Mouse (Mus musculus): ENCODE measurements around the gene Fmnl2. TPM values are rescaled to one million over a fixed set of nuclear protein-coding genes. Genes with fewer than 3 reads are reported as not detected.

Fmnl2 gene
- polyA plus RNA-seq, 1 experiment = 1.3 TPM

GRCm38 (mm10) chr2:53051502-53051901 is 193.8 kb downstream of the Fmnl2 start:
- Histone ChIP-seq H3K27me3 (ENCODE audit: control insufficient read depth, insufficient read depth, low read length) (no peaks in the 10 kb centered on the region), H3K27ac (ENCODE audit: control insufficient read depth, insufficient read depth, low read depth, low read length) (no peak overlapping the region), H3K4me3 (ENCODE audit: control insufficient read depth, low read depth, low read length) (no peak overlapping the region), H3K4me1 (ENCODE audit: control insufficient read depth, insufficient read depth, low read length) (no peaks in the 10 kb centered on the region), H3K36me3 (ENCODE audit: control insufficient read depth, insufficient read depth, low read length) (no peaks in the 10 kb centered on the region)
- TF ChIP-seq CTCF (IDR thresholded peaks at IDR 0.05; ENCODE audit: control insufficient read depth, insufficient read depth, insufficient replicate concordance, low read depth, low read length) (no peak), POLR2A (IDR thresholded peaks at IDR 0.05; ENCODE audit: control insufficient read depth, low read depth, low read length) (no peak)

GRCm38 (mm10) chr2:53053714-53054113 is 196.1 kb downstream of the Fmnl2 start:
- TF ChIP-seq CTCF (IDR thresholded peaks at IDR 0.05; ENCODE audit: control insufficient read depth, insufficient read depth, insufficient replicate concordance, low read depth, low read length) (no peak), POLR2A (IDR thresholded peaks at IDR 0.05; ENCODE audit: control insufficient read depth, low read depth, low read length) (no peak)
- Histone ChIP-seq H3K36me3 (ENCODE audit: control insufficient read depth, insufficient read depth, low read length) (no peaks in the 10 kb centered on the region), H3K27ac (ENCODE audit: control insufficient read depth, insufficient read depth, low read depth, low read length) (no peak overlapping the region), H3K4me3 (ENCODE audit: control insufficient read depth, low read depth, low read length) (no peak overlapping the region), H3K4me1 (ENCODE audit: control insufficient read depth, insufficient read depth, low read length) (no peaks in the 10 kb centered on the region), H3K27me3 (ENCODE audit: control insufficient read depth, insufficient read depth, low read length) (no peaks in the 10 kb centered on the region)

GRCm38 (mm10) chr2:53056556-53056955 is 198.9 kb downstream of the Fmnl2 start:
- H3K36me3 ChIP-seq (ENCODE audit: control insufficient read depth, insufficient read depth, low read length) = no peaks in the 10 kb centered on the region
- H3K4me3 ChIP-seq (ENCODE audit: control insufficient read depth, low read depth, low read length) = no peak overlapping the region
- H3K27ac ChIP-seq (ENCODE audit: control insufficient read depth, insufficient read depth, low read depth, low read length) = no peak overlapping the region
- H3K4me1 ChIP-seq (ENCODE audit: control insufficient read depth, insufficient read depth, low read length) = no peaks in the 10 kb centered on the region
- H3K27me3 ChIP-seq (ENCODE audit: control insufficient read depth, insufficient read depth, low read length) = no peaks in the 10 kb centered on the region
- no peak for TF ChIP-seq POLR2A (IDR thresholded peaks at IDR 0.05; ENCODE audit: control insufficient read depth, low read depth, low read length)
- no peak for TF ChIP-seq CTCF (IDR thresholded peaks at IDR 0.05; ENCODE audit: control insufficient read depth, insufficient read depth, insufficient replicate concordance, low read depth, low read length)

GRCm38 (mm10) chr2:53057291-53057690 is 199.6 kb downstream of the Fmnl2 start:
- no peaks in the 10 kb centered on the region for H3K36me3 ChIP-seq (ENCODE audit: control insufficient read depth, insufficient read depth, low read length)
- H3K27ac ChIP-seq (ENCODE audit: control insufficient read depth, insufficient read depth, low read depth, low read length) = no peak overlapping the region
- H3K4me1 ChIP-seq (ENCODE audit: control insufficient read depth, insufficient read depth, low read length) = no peaks in the 10 kb centered on the region
- no peaks in the 10 kb centered on the region for H3K27me3 ChIP-seq (ENCODE audit: control insufficient read depth, insufficient read depth, low read length)
- no peak overlapping the region for H3K4me3 ChIP-seq (ENCODE audit: control insufficient read depth, low read depth, low read length)
- TF ChIP-seq POLR2A (IDR thresholded peaks at IDR 0.05; ENCODE audit: control insufficient read depth, low read depth, low read length) (no peak), CTCF (IDR thresholded peaks at IDR 0.05; ENCODE audit: control insufficient read depth, insufficient read depth, insufficient replicate concordance, low read depth, low read length) (no peak)

GRCm38 (mm10) chr2:53061363-53062000 is 203.8 kb downstream of the Fmnl2 start:
- Histone ChIP-seq H3K27ac (ENCODE audit: control insufficient read depth, insufficient read depth, low read depth, low read length) (no peak overlapping the region), H3K4me3 (ENCODE audit: control insufficient read depth, low read depth, low read length) (no peak overlapping the region), H3K36me3 (ENCODE audit: control insufficient read depth, insufficient read depth, low read length) (no peaks in the 10 kb centered on the region), H3K4me1 (ENCODE audit: control insufficient read depth, insufficient read depth, low read length) (no peaks in the 10 kb centered on the region), H3K27me3 (ENCODE audit: control insufficient read depth, insufficient read depth, low read length) (no peaks in the 10 kb centered on the region)
- TF ChIP-seq POLR2A (IDR thresholded peaks at IDR 0.05; ENCODE audit: control insufficient read depth, low read depth, low read length) (no peak), CTCF (IDR thresholded peaks at IDR 0.05; ENCODE audit: control insufficient read depth, insufficient read depth, insufficient replicate concordance, low read depth, low read length) (no peak)

- Histone ChIP-seq H3K27me3 (ENCODE audit: control insufficient read depth, insufficient read depth, low read length) (no peaks in the 10 kb centered on the region), H3K4me1 (ENCODE audit: control insufficient read depth, insufficient read depth, low read length) (no peaks in the 10 kb centered on the region), H3K4me3 (ENCODE audit: control insufficient read depth, low read depth, low read length) (no peak overlapping the region), H3K27ac (ENCODE audit: control insufficient read depth, insufficient read depth, low read depth, low read length) (no peak overlapping the region), H3K36me3 (ENCODE audit: control insufficient read depth, insufficient read depth, low read length) (no peaks in the 10 kb centered on the region)
- TF ChIP-seq CTCF (IDR thresholded peaks at IDR 0.05; ENCODE audit: control insufficient read depth, insufficient read depth, insufficient replicate concordance, low read depth, low read length) (no peak), POLR2A (IDR thresholded peaks at IDR 0.05; ENCODE audit: control insufficient read depth, low read depth, low read length) (no peak)
Measured at GRCm38 (mm10) chr2:53066973-53067372, 209.3 kb downstream of the Fmnl2 start.

GRCm38 (mm10) chr2:53070607-53071006 is 212.9 kb downstream of the Fmnl2 start:
- no peak overlapping the region for H3K4me3 ChIP-seq (ENCODE audit: control insufficient read depth, low read depth, low read length)
- no peak overlapping the region for H3K27ac ChIP-seq (ENCODE audit: control insufficient read depth, insufficient read depth, low read depth, low read length)
- no peaks in the 10 kb centered on the region for H3K27me3 ChIP-seq (ENCODE audit: control insufficient read depth, insufficient read depth, low read length)
- H3K4me1 ChIP-seq (ENCODE audit: control insufficient read depth, insufficient read depth, low read length) = no peaks in the 10 kb centered on the region
- no peaks in the 10 kb centered on the region for H3K36me3 ChIP-seq (ENCODE audit: control insufficient read depth, insufficient read depth, low read length)
- TF ChIP-seq POLR2A (IDR thresholded peaks at IDR 0.05; ENCODE audit: control insufficient read depth, low read depth, low read length) (no peak), CTCF (IDR thresholded peaks at IDR 0.05; ENCODE audit: control insufficient read depth, insufficient read depth, insufficient replicate concordance, low read depth, low read length) (no peak)

Data from testis, adult 2 months (tissue).